Mouse (Mus musculus): ENCODE measurements at regions not wholly inside any gene's neighbourhood (a gene's known extent, or its start where the extent isn't known, plus 50 kb on each side); places are given as distances from the start of the nearest gene placed in this dataset.

DNA sequence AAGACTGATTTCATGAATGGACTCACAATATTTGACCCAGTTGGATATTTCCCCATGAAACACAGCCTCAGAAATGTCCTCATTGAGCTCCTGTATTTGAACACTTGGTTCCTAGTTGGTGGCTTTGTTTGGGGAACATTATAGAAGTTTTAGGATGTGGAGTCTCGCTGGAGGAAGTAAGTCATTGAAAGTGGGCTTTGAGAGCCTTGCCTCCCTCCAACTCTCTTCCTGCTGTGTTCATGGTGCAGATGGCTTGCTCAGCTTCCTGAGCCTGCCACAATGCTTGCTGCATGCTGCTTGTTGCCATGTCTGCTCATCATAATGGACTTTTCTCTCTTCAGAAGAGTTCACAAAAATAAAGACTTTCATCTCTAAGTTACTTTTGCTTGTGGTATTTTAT lies 239.5 kb upstream of the Trib2 start:
- Histone ChIP-seq H3K27ac (ENCODE audit: control insufficient read depth, insufficient read depth, low read depth, low read length) (no peak overlapping the region), H3K36me3 (ENCODE audit: control insufficient read depth, insufficient read depth, low read length) (no peaks in the 10 kb centered on the region), H3K4me3 (ENCODE audit: control insufficient read depth, low read depth, low read length) (no peak overlapping the region), H3K4me1 (ENCODE audit: control insufficient read depth, insufficient read depth, low read length) (no peaks in the 10 kb centered on the region), H3K27me3 (ENCODE audit: control insufficient read depth, insufficient read depth, low read length) (no peaks in the 10 kb centered on the region)
- no peak for TF ChIP-seq POLR2A (IDR thresholded peaks at IDR 0.05; ENCODE audit: control insufficient read depth, low read depth, low read length)
- no peak for TF ChIP-seq CTCF (IDR thresholded peaks at IDR 0.05; ENCODE audit: control insufficient read depth, insufficient read depth, insufficient replicate concordance, low read depth, low read length)

GRCm38 (mm10) chr12:16054591-16054990 lies 237.9 kb upstream of the Trib2 start:
- Histone ChIP-seq H3K4me3 (ENCODE audit: control insufficient read depth, low read depth, low read length) (no peak overlapping the region), H3K4me1 (ENCODE audit: control insufficient read depth, insufficient read depth, low read length) (no peaks in the 10 kb centered on the region), H3K36me3 (ENCODE audit: control insufficient read depth, insufficient read depth, low read length) (no peaks in the 10 kb centered on the region), H3K27me3 (ENCODE audit: control insufficient read depth, insufficient read depth, low read length) (no peaks in the 10 kb centered on the region), H3K27ac (ENCODE audit: control insufficient read depth, insufficient read depth, low read depth, low read length) (no peak overlapping the region)
- TF ChIP-seq CTCF (IDR thresholded peaks at IDR 0.05; ENCODE audit: control insufficient read depth, insufficient read depth, insufficient replicate concordance, low read depth, low read length) (no peak), POLR2A (IDR thresholded peaks at IDR 0.05; ENCODE audit: control insufficient read depth, low read depth, low read length) (no peak)

GRCm38 (mm10) chr12:16053735-16054134 lies 237.0 kb upstream of the Trib2 start:
- Histone ChIP-seq H3K36me3 (ENCODE audit: control insufficient read depth, insufficient read depth, low read length) (no peaks in the 10 kb centered on the region), H3K27me3 (ENCODE audit: control insufficient read depth, insufficient read depth, low read length) (no peaks in the 10 kb centered on the region), H3K4me3 (ENCODE audit: control insufficient read depth, low read depth, low read length) (no peak overlapping the region), H3K4me1 (ENCODE audit: control insufficient read depth, insufficient read depth, low read length) (no peaks in the 10 kb centered on the region), H3K27ac (ENCODE audit: control insufficient read depth, insufficient read depth, low read depth, low read length) (no peak overlapping the region)
- no peak for TF ChIP-seq POLR2A (IDR thresholded peaks at IDR 0.05; ENCODE audit: control insufficient read depth, low read depth, low read length)
- TF ChIP-seq CTCF (IDR thresholded peaks at IDR 0.05; ENCODE audit: control insufficient read depth, insufficient read depth, insufficient replicate concordance, low read depth, low read length) = no peak

GRCm38 (mm10) chr12:16052998-16053397 lies 236.3 kb upstream of the Trib2 start:
- no peak overlapping the region for H3K27ac ChIP-seq (ENCODE audit: control insufficient read depth, insufficient read depth, low read depth, low read length)
- no peak overlapping the region for H3K4me3 ChIP-seq (ENCODE audit: control insufficient read depth, low read depth, low read length)
- no peaks in the 10 kb centered on the region for H3K36me3 ChIP-seq (ENCODE audit: control insufficient read depth, insufficient read depth, low read length)
- TF ChIP-seq POLR2A (IDR thresholded peaks at IDR 0.05; ENCODE audit: control insufficient read depth, low read depth, low read length) (no peak), CTCF (IDR thresholded peaks at IDR 0.05; ENCODE audit: control insufficient read depth, insufficient read depth, insufficient replicate concordance, low read depth, low read length) (no peak)
- no peaks in the 10 kb centered on the region for H3K27me3 ChIP-seq (ENCODE audit: control insufficient read depth, insufficient read depth, low read length)
- H3K4me1 ChIP-seq (ENCODE audit: control insufficient read depth, insufficient read depth, low read length) = no peaks in the 10 kb centered on the region

DNA sequence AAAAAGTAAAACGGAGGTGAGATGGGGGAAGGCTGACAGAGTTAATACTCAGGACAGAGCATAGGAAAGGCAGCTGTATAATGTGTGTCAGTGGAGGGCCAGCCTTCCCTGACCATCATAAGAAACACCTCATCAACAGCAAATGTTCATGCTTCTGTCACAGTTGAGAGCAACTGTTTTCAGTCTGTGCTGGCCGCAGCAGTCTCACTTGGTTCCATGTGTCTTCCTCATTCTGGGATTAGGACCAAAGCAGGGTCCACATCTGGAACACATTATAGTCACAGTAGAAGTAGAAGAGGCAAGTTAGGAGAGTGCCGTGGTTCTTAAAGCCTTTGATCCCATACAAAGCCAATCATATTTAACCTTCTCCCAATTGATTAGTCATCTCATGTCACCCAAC lies 235.6 kb upstream of the Trib2 start:
- Histone ChIP-seq H3K27ac (ENCODE audit: control insufficient read depth, insufficient read depth, low read depth, low read length) (no peak overlapping the region), H3K4me1 (ENCODE audit: control insufficient read depth, insufficient read depth, low read length) (no peaks in the 10 kb centered on the region), H3K36me3 (ENCODE audit: control insufficient read depth, insufficient read depth, low read length) (no peaks in the 10 kb centered on the region), H3K27me3 (ENCODE audit: control insufficient read depth, insufficient read depth, low read length) (no peaks in the 10 kb centered on the region), H3K4me3 (ENCODE audit: control insufficient read depth, low read depth, low read length) (no peak overlapping the region)
- TF ChIP-seq CTCF (IDR thresholded peaks at IDR 0.05; ENCODE audit: control insufficient read depth, insufficient read depth, insufficient replicate concordance, low read depth, low read length) (no peak), POLR2A (IDR thresholded peaks at IDR 0.05; ENCODE audit: control insufficient read depth, low read depth, low read length) (no peak)

DNA sequence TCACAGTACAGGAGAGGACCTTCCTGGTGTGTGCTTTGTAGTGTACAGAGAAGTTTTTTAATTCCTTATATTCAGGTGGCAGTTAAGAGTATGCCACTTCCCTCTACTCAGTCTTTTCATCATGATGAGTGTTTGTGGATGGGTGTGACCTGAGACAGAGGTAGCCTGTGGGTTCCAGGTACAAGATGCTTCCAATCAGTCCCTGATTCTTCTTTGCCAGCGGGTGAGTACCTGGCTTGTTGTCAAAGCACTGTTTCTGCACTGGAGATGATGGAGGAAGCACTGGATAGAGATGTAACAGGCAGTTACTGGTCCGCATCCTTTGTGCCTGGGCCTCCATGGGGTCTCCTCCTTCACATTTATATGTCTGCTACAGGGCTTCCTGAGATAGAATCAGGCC lies 234.7 kb upstream of the Trib2 start:
- Histone ChIP-seq H3K4me3 (ENCODE audit: control insufficient read depth, low read depth, low read length) (no peak overlapping the region), H3K27me3 (ENCODE audit: control insufficient read depth, insufficient read depth, low read length) (no peaks in the 10 kb centered on the region), H3K36me3 (ENCODE audit: control insufficient read depth, insufficient read depth, low read length) (no peaks in the 10 kb centered on the region), H3K27ac (ENCODE audit: control insufficient read depth, insufficient read depth, low read depth, low read length) (no peak overlapping the region), H3K4me1 (ENCODE audit: control insufficient read depth, insufficient read depth, low read length) (no peaks in the 10 kb centered on the region)
- TF ChIP-seq CTCF (IDR thresholded peaks at IDR 0.05; ENCODE audit: control insufficient read depth, insufficient read depth, insufficient replicate concordance, low read depth, low read length) (no peak), POLR2A (IDR thresholded peaks at IDR 0.05; ENCODE audit: control insufficient read depth, low read depth, low read length) (no peak)

DNA sequence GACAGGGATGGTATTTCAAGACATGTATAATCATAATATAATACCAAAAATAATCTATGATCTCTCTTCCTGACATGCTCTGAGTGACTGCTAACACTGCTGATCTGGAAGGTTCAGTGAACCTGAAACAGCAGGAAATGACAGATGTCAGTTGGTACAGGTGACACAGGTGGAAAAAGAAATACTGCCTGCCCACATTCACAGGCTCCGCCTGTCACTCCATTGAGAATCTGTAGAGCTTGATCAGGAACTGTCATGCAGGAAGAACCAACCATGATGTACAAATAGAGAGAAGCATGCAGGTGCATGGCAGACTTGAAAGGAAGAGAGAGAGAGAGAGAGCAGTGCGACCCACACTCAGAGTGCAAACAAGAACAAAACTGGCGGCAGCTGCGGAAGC lies 232.8 kb upstream of the Trib2 start:
- Histone ChIP-seq H3K36me3 (ENCODE audit: control insufficient read depth, insufficient read depth, low read length) (no peaks in the 10 kb centered on the region), H3K4me1 (ENCODE audit: control insufficient read depth, insufficient read depth, low read length) (no peaks in the 10 kb centered on the region), H3K4me3 (ENCODE audit: control insufficient read depth, low read depth, low read length) (no peak overlapping the region), H3K27me3 (ENCODE audit: control insufficient read depth, insufficient read depth, low read length) (no peaks in the 10 kb centered on the region), H3K27ac (ENCODE audit: control insufficient read depth, insufficient read depth, low read depth, low read length) (no peak overlapping the region)
- no peak for TF ChIP-seq CTCF (IDR thresholded peaks at IDR 0.05; ENCODE audit: control insufficient read depth, insufficient read depth, insufficient replicate concordance, low read depth, low read length)
- no peak for TF ChIP-seq POLR2A (IDR thresholded peaks at IDR 0.05; ENCODE audit: control insufficient read depth, low read depth, low read length)

DNA sequence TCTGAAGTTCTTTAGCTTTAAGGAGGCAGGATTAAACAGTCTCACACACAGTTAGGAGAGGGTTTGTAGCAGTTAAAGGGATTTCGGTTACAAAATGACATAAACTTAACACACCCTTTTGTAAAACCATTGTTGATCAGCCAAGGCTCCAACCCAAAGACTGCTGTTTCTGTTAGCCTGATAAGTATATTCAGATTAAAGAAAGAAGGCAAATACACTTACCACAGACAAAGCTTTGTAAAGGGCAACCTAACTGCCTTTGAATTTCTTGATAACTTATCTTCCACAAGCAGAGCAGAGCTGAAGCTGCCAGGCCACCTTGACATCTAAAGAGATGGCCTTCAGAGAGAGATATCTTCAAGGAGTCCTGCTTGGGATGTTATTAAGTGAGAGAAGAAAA lies 229.9 kb upstream of the Trib2 start:
- no peak overlapping the region for H3K27ac ChIP-seq (ENCODE audit: control insufficient read depth, insufficient read depth, low read depth, low read length)
- no peaks in the 10 kb centered on the region for H3K27me3 ChIP-seq (ENCODE audit: control insufficient read depth, insufficient read depth, low read length)
- H3K4me1 ChIP-seq (ENCODE audit: control insufficient read depth, insufficient read depth, low read length) = no peaks in the 10 kb centered on the region; the same call in 1 of the 2 replicates
- TF ChIP-seq POLR2A (IDR thresholded peaks at IDR 0.05; ENCODE audit: control insufficient read depth, low read depth, low read length) (no peak), CTCF (IDR thresholded peaks at IDR 0.05; ENCODE audit: control insufficient read depth, insufficient read depth, insufficient replicate concordance, low read depth, low read length) (no peak)
- no peaks in the 10 kb centered on the region for H3K36me3 ChIP-seq (ENCODE audit: control insufficient read depth, insufficient read depth, low read length)
- H3K4me3 ChIP-seq (ENCODE audit: control insufficient read depth, low read depth, low read length) = no peak overlapping the region
